Mouse (Mus musculus) lung, postnatal 10 days (tissue): ENCODE results near the gene Gm10318.

Source experiments
- DNase-seq: peaks from one replicate; pipeline ENCODE4 v3.0.0; 2021

Gm10318 gene

DNA sequence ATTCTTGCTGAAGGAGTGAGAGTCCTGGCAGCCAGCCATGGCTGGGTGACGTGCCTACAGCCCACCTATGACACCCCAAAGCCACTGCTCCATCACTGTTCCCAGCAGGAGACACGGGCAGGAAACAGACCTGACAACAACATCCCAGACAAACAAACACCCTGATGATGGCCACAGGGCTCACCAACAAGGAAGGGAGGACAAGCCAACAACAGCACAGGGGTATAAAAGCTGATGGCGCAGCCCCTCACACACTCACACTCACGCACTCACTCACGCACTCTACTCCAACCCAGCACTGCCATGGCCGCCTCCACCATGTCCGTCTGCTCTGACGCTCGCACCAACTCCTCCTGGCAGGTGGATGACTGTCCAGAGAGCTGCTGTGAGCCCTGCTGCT is at the start of gene Gm10318:
Gene Gm10318, plus strand, starts transcription at position 301 of the 400 bp plus-strand sequence.
- no peak for DNase-seq

- no peak for DNase-seq
These were observed 48.6 kb upstream of the Gm10318 start for GRCm38 (mm10) chr10:77804095-77804494.

- no peak for DNase-seq
These were observed 40.9 kb upstream of the Gm10318 start, which contains the start of gene Gm9507 for GRCm38 (mm10) chr10:77811743-77812142. Gm9507 (minus strand) TSS chr10:77811843.

DNA sequence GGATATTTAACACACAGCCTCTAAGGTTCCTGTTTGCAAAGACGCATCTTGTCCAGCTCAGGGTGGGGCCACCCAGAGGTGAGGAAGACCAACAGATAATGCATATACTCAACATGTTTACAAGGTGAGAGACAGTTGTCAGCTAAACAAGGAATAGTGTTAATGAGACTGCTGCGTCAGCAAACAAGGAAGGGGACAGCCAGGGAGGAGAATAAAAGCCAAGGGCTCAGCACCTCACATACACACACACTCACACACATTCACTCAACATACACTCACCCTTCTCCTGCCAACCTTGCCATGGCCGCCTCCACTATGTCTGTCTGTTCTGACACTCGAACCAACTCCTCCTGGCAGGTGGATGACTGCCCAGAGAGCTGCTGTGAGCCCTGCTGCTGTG is 38.3 kb upstream of the Gm10318 start, which contains the start of gene Gm2696:
Gene Gm2696, plus strand, starts transcription at position 301 of the 400 bp plus-strand sequence.
- no peak for DNase-seq

GRCm38 (mm10) chr10:77815514-77815913 is 37.1 kb upstream of the Gm10318 start:
- DNase-seq = peak; percentile 39

- DNase-seq = no peak
These were observed 34.1 kb upstream of the Gm10318 start for GRCm38 (mm10) chr10:77818523-77818922.

DNA sequence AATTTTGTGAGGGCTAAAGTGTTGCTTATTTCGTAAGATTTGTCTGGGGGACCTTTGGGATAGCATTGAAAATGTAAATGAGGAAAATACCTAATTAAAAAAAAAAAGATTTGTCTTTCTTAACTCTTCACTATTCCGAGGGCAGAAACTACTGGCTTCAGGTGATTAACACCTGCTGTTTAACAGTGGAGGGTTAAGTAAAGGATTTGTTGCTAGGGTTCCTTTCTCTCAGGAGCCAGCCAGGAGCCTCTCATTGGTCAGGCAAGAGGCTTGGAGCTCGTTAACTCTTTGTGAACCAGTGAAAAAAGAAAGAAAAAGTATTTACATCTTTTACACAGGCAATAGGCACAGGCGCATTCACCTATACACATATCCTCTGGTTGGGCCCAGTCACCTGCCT is 33.5 kb upstream of the Gm10318 start:
- DNase-seq = no peak

DNA sequence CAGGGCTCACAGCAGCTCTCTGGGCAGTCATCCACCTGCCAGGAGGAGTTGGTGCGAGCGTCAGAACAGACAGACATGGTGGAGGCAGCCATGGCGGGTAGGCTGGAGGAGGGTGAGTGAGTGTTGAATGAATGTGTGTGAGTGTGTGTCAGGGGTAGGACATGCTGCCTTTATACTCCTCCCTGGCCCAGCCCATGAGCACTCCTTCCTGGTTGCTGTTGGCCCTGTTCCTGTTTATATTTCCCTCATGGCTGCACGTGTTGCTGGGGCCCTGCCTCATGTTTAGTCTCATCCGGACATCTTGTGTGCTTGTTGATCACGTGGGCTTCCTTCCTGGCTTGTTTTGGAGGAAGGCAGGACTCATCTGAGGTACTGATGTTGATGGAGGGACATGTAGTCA is 25.7 kb upstream of the Gm10318 start, which contains the start of gene Krtap10-4:
Gene Krtap10-4, minus strand, starts transcription at position 145 of the 400 bp plus-strand sequence.
- peak; percentile 42 for DNase-seq

GRCm38 (mm10) chr10:77835647-77836046 is 17.0 kb upstream of the Gm10318 start, which contains the start of gene Krtap10-10:
Krtap10-10 (plus strand) TSS chr10:77835947.
- DNase-seq = no peak

GRCm38 (mm10) chr10:77839006-77839405 is 13.7 kb upstream of the Gm10318 start:
- DNase-seq = no peak

DNA sequence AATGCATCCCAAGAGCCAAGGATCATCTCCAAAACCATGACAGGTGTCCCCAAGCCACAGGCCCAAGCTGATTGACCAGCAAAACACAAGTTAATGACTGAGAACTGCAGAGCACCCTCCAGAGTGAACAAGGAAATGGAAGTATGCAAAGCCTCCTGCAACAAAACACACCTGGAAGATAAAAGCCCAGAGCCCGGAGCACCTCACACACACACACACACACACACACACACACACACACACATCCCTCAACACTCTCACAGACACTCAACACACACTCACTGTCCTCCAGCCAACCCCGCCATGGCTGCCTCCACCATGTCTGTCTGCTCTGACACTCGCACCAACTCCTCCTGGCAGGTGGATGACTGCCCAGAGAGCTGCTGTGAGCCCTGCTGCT is 6.2 kb upstream of the Gm10318 start, which contains the start of gene Gm36176:
Gene Gm36176, plus strand, starts transcription at position 301 of the 400 bp plus-strand sequence.
- no peak for DNase-seq

GRCm38 (mm10) chr10:77846961-77847360 is 5.7 kb upstream of the Gm10318 start:
- no peak for DNase-seq

DNA sequence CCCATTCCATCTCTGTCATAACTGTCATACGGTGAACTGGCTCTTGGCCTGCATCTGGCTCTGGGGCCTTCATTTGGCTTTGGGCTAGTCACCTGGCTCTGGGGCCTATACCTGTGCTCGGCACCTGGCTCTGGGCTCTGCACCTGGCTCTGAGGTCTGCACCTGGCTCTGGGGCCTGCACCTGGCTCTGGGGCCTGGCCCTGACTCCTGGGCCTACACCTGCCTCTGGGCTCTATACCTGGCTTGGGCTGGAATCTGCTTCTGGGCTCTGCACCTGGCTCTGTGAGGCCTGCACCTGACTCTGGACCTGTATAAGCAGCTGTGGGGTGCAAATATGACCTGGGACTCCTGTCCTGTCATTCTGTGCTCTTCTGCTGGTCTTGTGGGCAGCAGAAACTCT is 5.1 kb upstream of the Gm10318 start:
- DNase-seq = no peak

GRCm38 (mm10) chr10:77861675-77862074 is 9.0 kb downstream of the Gm10318 start, which contains the start of gene Gm3285:
Gm3285 (plus strand) TSS chr10:77861975.
- no peak for DNase-seq

DNA sequence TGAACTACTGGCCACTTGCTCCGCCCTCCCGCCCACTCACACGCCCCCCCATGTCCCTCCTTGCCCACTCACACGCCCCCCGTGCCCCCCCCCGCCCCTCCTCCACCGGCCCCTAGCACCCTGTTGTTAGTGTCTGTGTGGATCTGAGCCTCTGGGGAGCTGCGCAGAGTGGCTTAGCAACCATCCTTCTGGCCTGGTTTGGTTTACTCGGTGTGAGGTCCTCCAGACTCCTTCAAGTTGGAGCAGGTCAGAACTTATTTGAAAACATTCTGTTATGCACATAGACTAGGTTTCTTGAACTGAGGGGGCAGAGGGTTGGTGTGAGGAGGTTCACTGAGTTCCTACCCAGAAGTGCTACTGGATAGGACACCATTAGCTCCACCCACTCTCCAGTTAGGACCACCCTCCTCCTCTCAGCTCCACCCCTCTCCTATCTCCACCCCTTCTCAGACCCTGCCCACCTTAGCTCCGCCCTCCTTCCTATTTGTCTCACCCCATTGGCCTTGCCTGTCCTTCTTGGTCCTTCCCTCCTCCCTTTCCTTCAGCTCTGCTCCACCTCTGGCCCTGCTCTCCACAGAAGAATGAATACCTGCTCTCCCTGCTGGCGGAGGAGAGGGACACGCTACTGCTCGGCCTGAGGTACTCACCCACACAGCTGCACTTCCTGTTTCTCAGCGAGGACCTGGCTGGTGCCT is 11.6 kb downstream of the Gm10318 start:
- peak; percentile 64 for DNase-seq

- no peak for DNase-seq
These were observed 12.1 kb downstream of the Gm10318 start for GRCm38 (mm10) chr10:77864762-77865143.

DNA sequence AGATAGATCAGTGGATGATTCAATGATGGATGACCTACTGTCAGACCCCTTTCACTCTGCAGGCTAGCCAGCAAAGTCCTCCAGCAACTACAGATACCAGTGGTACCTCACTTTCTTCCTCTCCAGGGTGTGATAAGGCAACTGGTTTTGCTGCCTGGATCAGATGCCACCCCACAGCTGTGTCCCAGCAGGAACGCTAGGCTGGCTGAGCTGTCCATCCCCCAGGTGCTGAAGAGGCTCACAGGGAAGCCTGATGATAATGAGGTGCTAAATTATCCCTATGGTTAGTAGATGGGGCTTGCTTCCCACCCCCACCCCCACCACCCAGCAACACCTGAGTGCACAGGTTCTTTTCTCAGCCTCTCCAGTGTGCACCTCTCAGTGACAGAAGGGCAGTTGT is 14.9 kb downstream of the Gm10318 start:
- DNase-seq = no peak

- peak; percentile 23 for DNase-seq
These were observed 17.0 kb downstream of the Gm10318 start for GRCm38 (mm10) chr10:77869651-77870050.

DNA sequence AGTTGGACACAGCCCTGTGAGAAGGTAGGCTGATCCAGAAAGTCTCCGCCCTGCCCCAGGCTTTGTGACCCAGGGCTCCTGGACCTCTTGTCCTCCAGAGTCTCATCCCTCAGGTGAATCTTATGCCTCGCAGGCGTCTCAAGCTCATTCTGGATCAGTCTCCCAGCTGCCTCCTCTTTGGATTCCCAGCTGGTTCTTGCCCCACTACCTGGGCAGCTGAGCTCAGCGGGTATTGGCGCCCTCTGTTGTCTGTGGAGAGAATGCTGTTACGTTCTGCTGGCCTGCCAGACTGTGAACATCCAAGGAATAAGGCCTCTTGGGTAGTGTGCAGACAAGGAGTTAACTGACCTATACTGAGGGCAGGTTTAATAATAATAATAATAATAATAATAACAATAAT is 26.3 kb downstream of the Gm10318 start:
- DNase-seq = peak; percentile 49

DNA sequence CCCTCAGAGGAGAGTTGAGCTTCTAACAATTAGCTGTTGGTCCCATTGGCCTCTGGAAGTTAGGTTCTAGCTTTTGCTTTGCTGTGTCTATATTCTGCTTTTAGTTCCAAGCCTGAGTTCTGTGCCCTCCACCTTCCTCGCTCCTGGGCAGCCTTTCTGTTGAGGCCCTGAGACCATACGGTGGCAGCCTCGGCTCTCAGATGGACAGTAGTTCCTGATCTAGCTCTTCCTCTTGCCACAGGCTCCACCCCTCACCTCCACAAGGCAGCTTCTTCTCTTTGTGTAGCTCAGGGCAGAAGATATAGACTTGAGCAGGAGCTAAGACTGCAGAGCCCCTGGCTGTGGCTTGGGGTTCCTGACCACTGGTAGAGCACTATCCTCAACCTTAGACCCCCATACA is 27.6 kb downstream of the Gm10318 start:
- DNase-seq = no peak

DNA sequence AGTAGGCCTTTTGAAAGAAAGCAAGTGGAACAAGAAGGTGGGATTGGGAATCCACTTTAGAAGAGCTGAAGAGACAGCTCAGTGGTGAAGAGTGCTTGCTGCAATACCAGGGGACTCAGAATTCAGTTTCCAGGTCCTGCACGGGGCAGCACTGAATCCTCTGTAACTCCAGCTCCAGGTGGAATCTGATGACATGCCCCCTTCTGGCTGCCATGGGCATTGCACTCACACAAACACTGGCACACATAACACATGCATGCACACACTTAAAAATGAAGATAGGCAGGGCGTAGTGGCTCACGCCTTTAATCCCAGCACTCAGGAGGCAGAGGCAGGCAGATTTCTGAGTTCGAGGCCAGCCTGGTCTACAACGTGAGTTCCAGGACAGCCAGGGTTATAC is 29.9 kb downstream of the Gm10318 start:
- no peak for DNase-seq

DNA sequence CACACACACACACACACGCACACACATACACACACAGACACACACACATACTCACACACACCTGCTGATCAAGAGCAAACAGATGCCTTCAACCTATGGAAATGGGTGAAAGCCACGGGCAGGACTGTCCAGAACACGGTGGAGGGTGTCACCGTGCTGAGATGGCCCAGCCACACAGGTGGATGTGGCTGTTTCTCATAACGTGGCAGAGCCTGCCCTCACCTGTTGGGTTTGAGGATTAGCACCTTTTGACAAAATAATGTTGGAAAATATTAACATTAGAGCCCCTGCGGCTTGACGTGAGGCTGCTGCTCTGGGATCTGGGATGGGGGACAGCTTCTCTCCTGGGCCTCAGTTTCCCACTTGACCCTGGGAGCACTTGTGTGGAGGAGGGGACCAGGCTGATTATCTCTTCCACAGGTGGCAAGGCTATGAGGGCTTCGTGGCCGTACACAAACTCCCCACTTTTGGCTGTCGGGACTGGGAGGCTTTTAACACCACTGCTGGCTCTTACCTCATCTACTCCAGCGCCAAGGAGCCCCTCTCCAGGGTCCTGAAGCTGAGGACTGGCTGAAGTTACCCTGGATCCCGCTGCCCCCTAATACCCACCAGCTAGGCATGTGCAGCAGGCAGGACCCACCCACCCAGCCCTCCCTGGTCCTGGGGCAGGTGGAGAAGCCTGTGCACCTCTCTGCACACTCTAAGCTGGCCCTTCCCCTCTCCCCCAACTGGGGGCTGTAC is 33.5 kb downstream of the Gm10318 start:
- DNase-seq = no peak

GRCm38 (mm10) chr10:77890987-77891565 is 38.4 kb downstream of the Gm10318 start:
- DNase-seq = no peak

GRCm38 (mm10) chr10:77895562-77895961 is 42.9 kb downstream of the Gm10318 start:
- DNase-seq = no peak
